Mouse (Mus musculus): ENCODE measurements around the gene Tmem220. TPM values are rescaled to one million over a fixed set of nuclear protein-coding genes. Genes with fewer than 3 reads are reported as not detected.

Tmem220 gene
- polyA plus RNA-seq, 1 experiment from 2014 or later, result 0.99 TPM

GRCm38 (mm10) chr11:66998467-66999403 lies 26.2 kb upstream of the Tmem220 start:
- 88% methylated on average over 14 of the region's 14 CpGs for WGBS

GRCm38 (mm10) chr11:67000671-67001070 lies 24.3 kb upstream of the Tmem220 start:
- Histone ChIP-seq H3K27me3 (ENCODE audit: low read depth, poor library complexity, severe bottlenecking) (peaks cover 56% of the 10 kb centered on the region), H3K27ac (replicated peaks) (peak overlapping the region; percentile 68; the same call in 1 of the 2 replicates), H3K4me3 (no peak overlapping the region)

More at GRCm38 (mm10) chr11:66998467-66999403, 26.2 kb upstream of the Tmem220 start:
- DNase-seq (ENCODE audit: low spot score), result no peak
- peaks cover 48% of the 10 kb centered on the region for H3K4me1 ChIP-seq
- H3K4me3 ChIP-seq, result no peak overlapping the region
- no peaks in the 10 kb centered on the region for H3K9me3 ChIP-seq (replicated peaks)
- peaks cover 55% of the 10 kb centered on the region for H3K27me3 ChIP-seq (ENCODE audit: low read depth, poor library complexity, severe bottlenecking)
- no peaks in the 10 kb centered on the region for H3K36me3 ChIP-seq
- H3K27ac ChIP-seq (replicated peaks), result no peak overlapping the region

GRCm38 (mm10) chr11:67001717-67002116 lies 23.2 kb upstream of the Tmem220 start:
- 11% methylated on average over 1 of the region's 1 CpGs for WGBS
- H3K4me3 ChIP-seq, result no peak overlapping the region
- H3K9me3 ChIP-seq (replicated peaks), result no peaks in the 10 kb centered on the region
- no peaks in the 10 kb centered on the region for H3K36me3 ChIP-seq
- peaks cover 31% of the 10 kb centered on the region for H3K4me1 ChIP-seq
- peak overlapping the region; percentile 68 for H3K27ac ChIP-seq (replicated peaks)
- peak; percentile 68 for DNase-seq (ENCODE audit: low spot score)
- peaks cover 52% of the 10 kb centered on the region for H3K27me3 ChIP-seq (ENCODE audit: low read depth, poor library complexity, severe bottlenecking)

More at GRCm38 (mm10) chr11:67000671-67001070, 24.3 kb upstream of the Tmem220 start:
- no peak for DNase-seq (ENCODE audit: low spot score)
- Histone ChIP-seq H3K36me3 (no peaks in the 10 kb centered on the region), H3K9me3 (replicated peaks) (no peaks in the 10 kb centered on the region), H3K4me1 (peaks cover 35% of the 10 kb centered on the region)
- 77% methylated on average over 4 of the region's 4 CpGs for WGBS

- 72% methylated on average over 2 of the region's 2 CpGs for WGBS
- no peak overlapping the region for H3K27ac ChIP-seq (replicated peaks)
- H3K36me3 ChIP-seq, result no peaks in the 10 kb centered on the region
These were observed 22.0 kb upstream of the Tmem220 start for GRCm38 (mm10) chr11:67002911-67003310.

GRCm38 (mm10) chr11:67007961-67008360 lies 17.0 kb upstream of the Tmem220 start:
- no peak for DNase-seq (ENCODE audit: low spot score)
- 83% methylated on average over 8 of the region's 8 CpGs for WGBS
- no peak overlapping the region for H3K27ac ChIP-seq (replicated peaks)

More at GRCm38 (mm10) chr11:67002911-67003310, 22.0 kb upstream of the Tmem220 start:
- DNase-seq (ENCODE audit: low spot score), result no peak
- peaks cover 40% of the 10 kb centered on the region for H3K27me3 ChIP-seq (ENCODE audit: low read depth, poor library complexity, severe bottlenecking)
- peaks cover 31% of the 10 kb centered on the region for H3K4me1 ChIP-seq
- H3K9me3 ChIP-seq (replicated peaks), result no peaks in the 10 kb centered on the region
- no peak overlapping the region for H3K4me3 ChIP-seq

GRCm38 (mm10) chr11:67008528-67008927 lies 16.4 kb upstream of the Tmem220 start:
- peaks cover 27% of the 10 kb centered on the region for H3K4me1 ChIP-seq
- H3K4me3 ChIP-seq, result no peak overlapping the region
- no peak for DNase-seq (ENCODE audit: low spot score)
- WGBS, result 93% methylated on average over 4 of the region's 4 CpGs
- no peaks in the 10 kb centered on the region for H3K9me3 ChIP-seq (replicated peaks)
- no peak overlapping the region for H3K27ac ChIP-seq (replicated peaks)
- peaks cover 20% of the 10 kb centered on the region; the same call in 1 of the 2 replicates for H3K27me3 ChIP-seq (ENCODE audit: low read depth, poor library complexity, severe bottlenecking)
- H3K36me3 ChIP-seq, result no peaks in the 10 kb centered on the region

More at GRCm38 (mm10) chr11:67007961-67008360, 17.0 kb upstream of the Tmem220 start:
- no peaks in the 10 kb centered on the region for H3K36me3 ChIP-seq
- no peaks in the 10 kb centered on the region for H3K9me3 ChIP-seq (replicated peaks)
- peaks cover 26% of the 10 kb centered on the region; the same call in 1 of the 2 replicates for H3K27me3 ChIP-seq (ENCODE audit: low read depth, poor library complexity, severe bottlenecking)
- H3K4me3 ChIP-seq, result no peak overlapping the region
- H3K4me1 ChIP-seq, result peaks cover 31% of the 10 kb centered on the region

GRCm38 (mm10) chr11:67010430-67010829 lies 14.5 kb upstream of the Tmem220 start:
- Histone ChIP-seq H3K27me3 (ENCODE audit: low read depth, poor library complexity, severe bottlenecking) (peaks cover 19% of the 10 kb centered on the region; the same call in 1 of the 2 replicates), H3K36me3 (no peaks in the 10 kb centered on the region), H3K4me1 (peaks cover 27% of the 10 kb centered on the region), H3K9me3 (replicated peaks) (no peaks in the 10 kb centered on the region), H3K4me3 (no peak overlapping the region), H3K27ac (replicated peaks) (peak overlapping the region; percentile 60)
- WGBS, result 18% methylated on average over 8 of the region's 8 CpGs
- peak; percentile 41 for DNase-seq (ENCODE audit: low spot score)

- H3K27me3 ChIP-seq (ENCODE audit: low read depth, poor library complexity, severe bottlenecking), result peaks cover 24% of the 10 kb centered on the region; the same call in 1 of the 2 replicates
- H3K36me3 ChIP-seq, result no peaks in the 10 kb centered on the region
- no peaks in the 10 kb centered on the region for H3K9me3 ChIP-seq (replicated peaks)
- H3K27ac ChIP-seq (replicated peaks), result no peak overlapping the region
- 11% methylated on average over 4 of the region's 4 CpGs for WGBS
- H3K4me3 ChIP-seq, result no peak overlapping the region
- peaks cover 27% of the 10 kb centered on the region for H3K4me1 ChIP-seq
- no peak for DNase-seq (ENCODE audit: low spot score)
These were observed 13.3 kb upstream of the Tmem220 start for GRCm38 (mm10) chr11:67011635-67012034.

- Histone ChIP-seq H3K27me3 (ENCODE audit: low read depth, poor library complexity, severe bottlenecking) (peaks cover 54% of the 10 kb centered on the region), H3K9me3 (replicated peaks) (no peaks in the 10 kb centered on the region), H3K36me3 (no peaks in the 10 kb centered on the region), H3K27ac (replicated peaks) (peak overlapping the region; percentile 46), H3K4me1 (peaks cover 33% of the 10 kb centered on the region), H3K4me3 (peak overlapping the region; percentile 34)
- 4% methylated on average over 12 of the region's 12 CpGs for WGBS
- DNase-seq (ENCODE audit: low spot score), result peak; percentile 40
These were observed 7.0 kb upstream of the Tmem220 start for GRCm38 (mm10) chr11:67017801-67018591.

- H3K27me3 ChIP-seq (ENCODE audit: low read depth, poor library complexity, severe bottlenecking), result peaks cover 58% of the 10 kb centered on the region
- no peak overlapping the region for H3K27ac ChIP-seq (replicated peaks)
- H3K9me3 ChIP-seq (replicated peaks), result no peaks in the 10 kb centered on the region
- DNase-seq (ENCODE audit: low spot score), result no peak
- 68% methylated on average over 7 of the region's 7 CpGs for WGBS
- no peaks in the 10 kb centered on the region for H3K36me3 ChIP-seq
- no peak overlapping the region for H3K4me3 ChIP-seq
- peaks cover 46% of the 10 kb centered on the region for H3K4me1 ChIP-seq
These were observed 5.1 kb upstream of the Tmem220 start for GRCm38 (mm10) chr11:67019711-67020475.

- WGBS, result 6% methylated on average over 12 of the region's 12 CpGs
- peak; percentile 73 for DNase-seq (ENCODE audit: low spot score)
- Histone ChIP-seq H3K4me3 (peak overlapping the region; percentile 29), H3K36me3 (no peaks in the 10 kb centered on the region), H3K4me1 (peaks cover 55% of the 10 kb centered on the region), H3K9me3 (replicated peaks) (no peaks in the 10 kb centered on the region), H3K27ac (replicated peaks) (no peak overlapping the region), H3K27me3 (ENCODE audit: low read depth, poor library complexity, severe bottlenecking) (peaks cover 50% of the 10 kb centered on the region)
These were observed 4.0 kb upstream of the Tmem220 start for GRCm38 (mm10) chr11:67020948-67021347.

All from midbrain, embryonic 10.5 days (tissue).